Mouse (Mus musculus): ENCODE measurements at regions not wholly inside any gene's neighbourhood (a gene's known extent, or its start where the extent isn't known, plus 50 kb on each side); places are given as distances from the start of the nearest gene placed in this dataset.

- TF ChIP-seq POLR2A (IDR thresholded peaks at IDR 0.05; ENCODE audit: borderline replicate concordance, extremely low read depth, low read depth, low read length) (no peak), CTCF (IDR thresholded peaks at IDR 0.05; ENCODE audit: insufficient read depth, low read length) (no peak)
Observed at GRCm38 (mm10) chr12:26785550-26785949, 316.5 kb downstream of the Cmpk2 start.

All from lung, adult 2 months (tissue).